ENCODE assay signal across 9 mouse cellular contexts in the genomic region with DNA sequence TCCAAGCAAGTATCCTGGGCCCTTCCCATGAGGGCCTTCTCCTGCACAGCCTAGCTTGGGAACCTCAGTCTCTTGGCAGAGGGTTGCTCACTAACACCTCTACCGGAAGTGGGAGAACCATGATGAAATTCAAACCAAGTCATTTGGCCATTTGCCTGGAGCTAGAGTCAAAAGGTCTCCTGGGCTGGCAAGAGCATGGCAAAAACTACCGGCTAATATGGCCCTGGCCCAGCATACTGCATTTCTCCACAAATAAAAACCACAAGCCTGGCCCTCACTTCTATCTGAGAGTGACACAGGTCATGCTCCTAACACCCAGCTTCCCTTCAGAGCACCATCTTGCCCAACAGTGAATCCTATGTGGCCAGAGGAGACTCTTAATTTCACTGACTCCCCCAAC.
DNase-seq lines count a peak whose midpoint lies in the region; ATAC-seq and TF ChIP-seq lines count a peak whose summit lies in the region.
"Had no signal": no experiment of that assay in that cellular context is flagged by ENCODE, and none has a peak within 500 bp of the region (broad histone marks: within the 10 kb centered on the region; RNA-seq: fewer than 3 reads in every experiment).

No protein-coding gene starts in this region.

- H3K4me3 ChIP-seq in kidney, embryonic 14.5 days (ENCODE audit: low read length) = no peak overlapping the region
- no peak overlapping the region for H3K4me3 ChIP-seq in embryonic facial prominence, embryonic 10.5 days
- H3K4me3 ChIP-seq: hindbrain, embryonic 13.5 days had no signal

- no peaks in the 10 kb centered on the region for H3K27me3 ChIP-seq in kidney, embryonic 14.5 days (ENCODE audit: control insufficient read depth, insufficient read depth, low read length)
- H3K27me3 ChIP-seq in Patski = no peaks in the 10 kb centered on the region
- no peaks in the 10 kb centered on the region for H3K27me3 ChIP-seq in embryonic facial prominence, embryonic 10.5 days (replicated peaks; ENCODE audit: low read depth, poor library complexity, severe bottlenecking)
- H3K27me3 ChIP-seq: CH12.LX; hindbrain, embryonic 13.5 days had no signal

- intact Hi-C loops in gastrocnemius, postnatal 14 days (cut with DNase I; ENCODE audit: low total_unique reads) = no loop called here

- CTCF ChIA-PET in Patski (lab: Charles Lee) = interaction anchor here (1.5 kb wide), 1 partner anchor 9 kb away, joined by 4 read pairs; no protein-coding TSS in a partner anchor

- 49% methylated on average over 2 of the region's 2 CpGs for WGBS in kidney, embryonic 14.5 days
- 90% methylated on average over 2 of the region's 2 CpGs for WGBS in embryonic facial prominence, embryonic 10.5 days

- DNase-seq in kidney, adult 11 months = peak; percentile 50
- peak; percentile 82 for DNase-seq in Patski (ENCODE audit: low read depth, low spot score)
- peak; percentile 41 for DNase-seq in gastrocnemius, postnatal 14 days
- DNase-seq in lung, postnatal 10 days = peak; percentile 79
- DNase-seq in embryonic facial prominence, embryonic 10.5 days (ENCODE audit: low spot score) = no peak
- DNase-seq in retina, embryonic 14.5 days (ENCODE audit: low spot score) = no peak

- no peaks in the 10 kb centered on the region for H3K4me1 ChIP-seq in kidney, embryonic 14.5 days (ENCODE audit: control insufficient read depth, insufficient read depth, low read length)
- H3K4me1 ChIP-seq in embryonic facial prominence, embryonic 10.5 days = no peaks in the 10 kb centered on the region
- H3K4me1 ChIP-seq: hindbrain, embryonic 13.5 days had no signal

- POLR2A ChIA-PET in Patski (lab: Charles Lee) = no interaction called here

- TF ChIP-seq CTCF in Patski (IDR thresholded peaks at IDR 0.05) = no peak

- H3K4me2 ChIP-seq in kidney, embryonic 14.5 days (replicated peaks; ENCODE audit: low read depth, low read length) = no peak overlapping the region
- H3K4me2 ChIP-seq: hindbrain, embryonic 13.5 days had no signal

- no peaks in the 10 kb centered on the region for H3K36me3 ChIP-seq in kidney, embryonic 14.5 days (ENCODE audit: control insufficient read depth, insufficient read depth, low read length)
- H3K36me3 ChIP-seq in embryonic facial prominence, embryonic 10.5 days (replicated peaks) = no peaks in the 10 kb centered on the region
- H3K36me3 ChIP-seq: hindbrain, embryonic 13.5 days had no signal

- no peaks in the 10 kb centered on the region for H3K9me3 ChIP-seq in kidney, embryonic 14.5 days (ENCODE audit: control insufficient read depth, low read length)
- no peaks in the 10 kb centered on the region for H3K9me3 ChIP-seq in embryonic facial prominence, embryonic 10.5 days
- H3K9me3 ChIP-seq: hindbrain, embryonic 13.5 days had no signal

- in situ Hi-C loops in Patski (cut with MboI; ENCODE audit: low pct_unique_long_range_greater_than_20kb) = no loop called here

- no peak overlapping the region for H3K9ac ChIP-seq in kidney, embryonic 14.5 days (ENCODE audit: low read depth, low read length)
- H3K9ac ChIP-seq: hindbrain, embryonic 13.5 days had no signal

- no peak overlapping the region for H3K27ac ChIP-seq in kidney, embryonic 14.5 days (ENCODE audit: low read depth, low read length)
- H3K27ac ChIP-seq in embryonic facial prominence, embryonic 10.5 days (replicated peaks) = no peak overlapping the region
- H3K27ac ChIP-seq: hindbrain, embryonic 13.5 days had no signal

- no peak for ATAC-seq in kidney, embryonic 14.5 days (ENCODE audit: low FRiP score, low TSS enrichment)
- ATAC-seq in Patski = peak; percentile 58

Comparison
In these comparisons a context has a peak if more than half of its experiments do, and no peak if none do; other contexts are left out.
1. DNase-seq: peak in kidney, adult 11 months (single experiment), Patski (single experiment), gastrocnemius, postnatal 14 days (single experiment) and lung, postnatal 10 days (single experiment); none in embryonic facial prominence, embryonic 10.5 days (single experiment) and retina, embryonic 14.5 days (single experiment).